ENCODE assay signal across 9 mouse cellular contexts in genomic region chr4:124228537-124228936, GRCm38 (mm10).
DNase-seq lines count a peak whose midpoint lies in the region; ATAC-seq and TF ChIP-seq lines count a peak whose summit lies in the region.
"Had no signal": no experiment of that assay in that cellular context is flagged by ENCODE, and none has a peak within 500 bp of the region (broad histone marks: within the 10 kb centered on the region; RNA-seq: fewer than 3 reads in every experiment).

No protein-coding gene starts in this region.

- no peak overlapping the region for H3K4me2 ChIP-seq in embryonic facial prominence, embryonic 12.5 days (replicated peaks)
- H3K4me2 ChIP-seq in kidney, postnatal 0 days (ENCODE audit: low read length) = no peak overlapping the region
- no peak overlapping the region for H3K4me2 ChIP-seq in liver, embryonic 11.5 days
- H3K4me2 ChIP-seq: heart, embryonic 13.5 days had no signal

- 12% methylated on average over 17 of the region's 17 CpGs for WGBS in embryonic facial prominence, embryonic 12.5 days
- WGBS in kidney, postnatal 0 days = 8% methylated on average over 17 of the region's 17 CpGs
- 13% methylated on average over 17 of the region's 17 CpGs for WGBS in liver, embryonic 11.5 days

- no peaks in the 10 kb centered on the region for H3K4me1 ChIP-seq in E14TG2a.4 (replicated peaks; ENCODE audit: low read depth, low read length)
- H3K4me1 ChIP-seq in embryonic facial prominence, embryonic 12.5 days = no peaks in the 10 kb centered on the region
- H3K4me1 ChIP-seq in kidney, postnatal 0 days (replicated peaks; ENCODE audit: insufficient read depth, low read length) = no peaks in the 10 kb centered on the region
- H3K4me1 ChIP-seq in liver, embryonic 11.5 days (replicated peaks; ENCODE audit: control insufficient read depth, insufficient read depth, low read length) = no peaks in the 10 kb centered on the region
- H3K4me1 ChIP-seq: heart, embryonic 13.5 days had no signal

- no peak overlapping the region for H3K27ac ChIP-seq in embryonic facial prominence, embryonic 12.5 days
- H3K27ac ChIP-seq in kidney, postnatal 0 days = no peak overlapping the region
- H3K27ac ChIP-seq in liver, embryonic 11.5 days (ENCODE audit: low read depth, low read length) = no peak overlapping the region
- H3K27ac ChIP-seq: heart, embryonic 13.5 days had no signal

- TF ChIP-seq CTCF in E14TG2a.4 (conservative IDR thresholded peaks at IDR 0.05; ENCODE audit: low read length) = peak; percentile 47
- TF ChIP-seq CTCF in kidney, postnatal 0 days (IDR thresholded peaks at IDR 0.05; ENCODE audit: low read depth) = peak; percentile 80

- H3K36me3 ChIP-seq in E14TG2a.4 (ENCODE audit: insufficient read depth, low read length) = no peaks in the 10 kb centered on the region
- H3K36me3 ChIP-seq in embryonic facial prominence, embryonic 12.5 days = no peaks in the 10 kb centered on the region
- no peaks in the 10 kb centered on the region for H3K36me3 ChIP-seq in kidney, postnatal 0 days (ENCODE audit: insufficient read depth, low read length)
- H3K36me3 ChIP-seq in liver, embryonic 11.5 days (ENCODE audit: control insufficient read depth, insufficient read depth, low read length) = no peaks in the 10 kb centered on the region
- H3K36me3 ChIP-seq: heart, embryonic 13.5 days had no signal

- no peaks in the 10 kb centered on the region for H3K9me3 ChIP-seq in E14TG2a.4 (ENCODE audit: low read length)
- no peaks in the 10 kb centered on the region for H3K9me3 ChIP-seq in embryonic facial prominence, embryonic 12.5 days
- no peaks in the 10 kb centered on the region; the same call in 1 of the 2 replicates for H3K9me3 ChIP-seq in kidney, postnatal 0 days (replicated peaks; ENCODE audit: low read length)
- H3K9me3 ChIP-seq in liver, embryonic 11.5 days (ENCODE audit: control insufficient read depth, low read length) = no peaks in the 10 kb centered on the region
- H3K9me3 ChIP-seq: heart, embryonic 13.5 days had no signal

- H3K27me3 ChIP-seq in E14TG2a.4 (ENCODE audit: insufficient read depth, low read length) = peaks cover 4% of the 10 kb centered on the region; the same call in 1 of the 2 replicates
- H3K27me3 ChIP-seq in embryonic facial prominence, embryonic 12.5 days = 0 out of 2 replicates have a peak, but pooled peaks cover 2% of the 10 kb centered on the region
- H3K27me3 ChIP-seq in kidney, postnatal 0 days (ENCODE audit: insufficient read depth, low read length) = no peaks in the 10 kb centered on the region
- H3K27me3 ChIP-seq in liver, embryonic 11.5 days (replicated peaks; ENCODE audit: control insufficient read depth, insufficient read depth, low read length) = no peaks in the 10 kb centered on the region

- no peak overlapping the region for H3K9ac ChIP-seq in embryonic facial prominence, embryonic 12.5 days
- no peak overlapping the region for H3K9ac ChIP-seq in kidney, postnatal 0 days (ENCODE audit: low read depth, low read length)
- H3K9ac ChIP-seq in liver, embryonic 11.5 days (ENCODE audit: low read depth, low read length) = no peak overlapping the region
- H3K9ac ChIP-seq: heart, embryonic 13.5 days had no signal

- 0 out of 2 replicates have a peak, but pooled peaks have one; percentile 78 for ATAC-seq in embryonic facial prominence, embryonic 12.5 days (ENCODE audit: insufficient number of reproducible peaks, insufficient read depth, low FRiP score, low TSS enrichment)
- no peak for ATAC-seq in kidney, postnatal 0 days (replicated peaks; ENCODE audit: low FRiP score, low read depth)
- no peak for ATAC-seq in liver, embryonic 11.5 days (replicated peaks; ENCODE audit: low FRiP score)

- H3K4me3 ChIP-seq in E14TG2a.4 (replicated peaks; ENCODE audit: low read length) = no peak overlapping the region
- H3K4me3 ChIP-seq in embryonic facial prominence, embryonic 12.5 days = no peak overlapping the region
- no peak overlapping the region for H3K4me3 ChIP-seq in kidney, postnatal 0 days (replicated peaks; ENCODE audit: low read depth, low read length)
- H3K4me3 ChIP-seq in liver, embryonic 11.5 days (ENCODE audit: low read depth, low read length) = no peak overlapping the region
- H3K4me3 ChIP-seq: heart, embryonic 13.5 days had no signal

- DNase-seq in adrenal gland, postnatal 4 days (ENCODE audit: low spot score in 2 of 2) = peak; percentile 25 to 40
- DNase-seq in heart, adult 9 months (ENCODE audit: low spot score in 2 of 2) = peak; percentile 16 to 38
- DNase-seq in kidney, postnatal 0 days (ENCODE audit: low spot score) = peak; percentile 93
- peak; percentile 53 for DNase-seq in liver, embryonic 11.5 days (ENCODE audit: low spot score)
- DNase-seq in right cerebral cortex, adult 18-20 months = peak; percentile 75
- DNase-seq in urinary bladder, postnatal 36 days (ENCODE audit: low spot score in 2 of 2) = peak; percentile 44 to 63

Comparison
In these comparisons a context has a peak if more than half of its experiments do, and no peak if none do; other contexts are left out.
1. DNase-seq: peak in every context shown above with its lines; median percentile 93 in kidney, postnatal 0 days; 75 in right cerebral cortex, adult 18-20 months; 54 in urinary bladder, postnatal 36 days; 53 in liver, embryonic 11.5 days; 32 in adrenal gland, postnatal 4 days; 27 in heart, adult 9 months.